Mouse (Mus musculus) cerebellum, postnatal 10 days (tissue): ENCODE results near the gene Strn3.
"Not testable (repeated sequence)": the region's sequence is repeated elsewhere in the genome, so short reads cannot be mapped to it uniquely, and the experiment has no call there.

Experiments used
- DNase-seq, 2 experiments: peaks; one replicate each; pipeline ENCODE4 v3.0.0; 2021; ENCODE audit warnings: mixed read lengths in 2 of 2

The Strn3 gene

DNA sequence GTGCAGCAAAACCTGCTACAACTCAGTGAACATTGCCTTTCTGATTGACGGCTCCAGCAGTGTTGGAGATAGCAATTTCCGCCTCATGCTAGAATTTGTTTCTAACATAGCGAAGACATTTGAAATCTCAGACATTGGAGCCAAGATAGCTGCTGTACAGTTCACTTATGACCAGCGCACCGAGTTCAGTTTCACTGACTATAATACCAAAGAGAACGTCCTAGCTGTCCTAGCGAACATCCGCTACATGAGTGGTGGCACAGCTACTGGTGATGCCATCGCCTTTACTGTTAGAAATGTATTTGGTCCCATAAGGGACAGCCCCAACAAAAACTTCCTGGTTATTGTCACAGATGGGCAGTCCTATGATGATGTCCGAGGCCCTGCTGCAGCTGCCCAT, 88.4 kb downstream of the Strn3 start:
- no peak for DNase-seq

GRCm38 (mm10) chr12:51594030-51594470, 97.6 kb downstream of the Strn3 start:
- no peak for DNase-seq

- DNase-seq = peak; percentile 41 to 46
Observed at GRCm38 (mm10) chr12:51593229-51594029, 98.3 kb downstream of the Strn3 start, which contains the start of gene Coch. TSS of gene Coch (plus strand) at chr12:51593341.

DNA sequence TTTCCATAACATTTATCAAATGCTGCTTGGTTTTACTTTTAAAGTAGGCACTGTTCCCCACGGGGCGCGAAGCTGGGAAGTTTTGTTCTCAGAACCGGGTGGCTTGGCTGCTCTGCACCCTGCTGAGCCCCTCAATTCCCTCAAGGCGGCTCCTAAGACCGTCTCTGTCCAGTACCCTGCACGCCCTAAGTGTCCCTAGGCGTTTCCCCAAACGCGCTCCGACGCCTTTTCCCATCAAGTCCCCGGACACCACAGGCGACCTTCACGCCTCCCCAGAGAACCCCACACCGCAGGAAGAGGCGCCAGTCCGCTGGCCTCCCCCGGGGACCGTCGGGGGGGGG, 98.8 kb downstream of the Strn3 start:
- DNase-seq = no peak

GRCm38 (mm10) chr12:51591921-51592320, 99.8 kb downstream of the Strn3 start:
- DNase-seq = no peak

GRCm38 (mm10) chr12:51589263-51589662, 102.4 kb downstream of the Strn3 start:
- DNase-seq = no peak

DNA sequence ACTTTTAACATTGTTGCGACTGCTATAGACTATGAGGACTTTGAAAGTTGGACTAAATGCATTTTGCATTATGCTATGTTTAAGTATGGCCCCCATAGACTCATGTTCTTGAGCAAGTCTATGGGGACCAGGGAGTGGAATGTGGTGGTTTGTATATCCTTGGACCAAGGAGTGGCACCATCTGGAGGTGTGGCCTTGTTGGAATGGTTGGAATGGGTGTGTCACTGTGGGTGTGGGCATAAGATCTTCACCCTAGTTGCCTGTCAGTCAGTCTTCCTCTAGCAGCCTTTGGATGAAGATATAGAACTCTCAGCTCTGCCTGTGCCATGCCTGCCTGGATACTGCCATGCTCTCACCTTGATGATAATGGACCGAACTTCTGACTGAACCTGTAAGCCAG, 113.9 kb downstream of the Strn3 start:
- not testable (repeated sequence) for DNase-seq

DNA sequence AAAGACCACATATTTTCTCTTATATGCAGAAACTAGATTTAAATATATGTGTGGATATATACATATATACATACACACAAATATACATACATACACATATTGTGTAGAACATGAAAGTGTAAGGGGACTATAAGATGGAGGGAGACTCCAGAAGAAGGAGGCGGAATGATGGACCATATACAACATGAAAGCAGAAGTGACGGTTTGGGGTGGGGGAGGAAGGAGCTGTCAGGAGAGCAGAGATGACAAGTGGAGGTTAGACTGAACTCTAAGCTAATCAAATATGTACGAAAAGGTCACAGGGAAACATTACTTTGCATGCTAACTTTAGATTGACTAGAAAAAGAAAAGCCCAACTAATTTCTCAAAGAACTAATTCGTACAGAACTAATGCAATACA, 119.0 kb downstream of the Strn3 start:
- DNase-seq = no peak

DNA sequence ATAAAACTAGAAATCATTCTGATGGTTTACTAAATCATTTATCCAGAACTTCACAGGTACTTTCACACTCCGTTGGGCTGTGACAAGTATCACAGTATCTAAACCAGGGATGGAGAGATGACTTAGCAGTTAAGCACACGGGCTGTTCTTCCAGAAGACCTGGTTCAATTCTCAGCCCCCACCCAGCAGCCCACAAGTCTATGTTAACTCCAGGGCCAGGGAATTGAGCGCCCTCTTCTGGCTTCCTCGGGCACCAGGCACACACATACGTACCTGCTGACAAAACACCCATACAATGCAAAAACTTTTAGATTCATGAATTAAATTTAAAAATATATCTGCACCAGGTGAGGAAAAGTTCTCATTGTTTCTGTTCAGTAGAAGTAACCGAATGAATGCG, 121.8 kb downstream of the Strn3 start:
- DNase-seq = peak in 1 of 2 experiments; percentile 5

GRCm38 (mm10) chr12:51569472-51569871, 122.2 kb downstream of the Strn3 start:
- DNase-seq = no peak

DNA sequence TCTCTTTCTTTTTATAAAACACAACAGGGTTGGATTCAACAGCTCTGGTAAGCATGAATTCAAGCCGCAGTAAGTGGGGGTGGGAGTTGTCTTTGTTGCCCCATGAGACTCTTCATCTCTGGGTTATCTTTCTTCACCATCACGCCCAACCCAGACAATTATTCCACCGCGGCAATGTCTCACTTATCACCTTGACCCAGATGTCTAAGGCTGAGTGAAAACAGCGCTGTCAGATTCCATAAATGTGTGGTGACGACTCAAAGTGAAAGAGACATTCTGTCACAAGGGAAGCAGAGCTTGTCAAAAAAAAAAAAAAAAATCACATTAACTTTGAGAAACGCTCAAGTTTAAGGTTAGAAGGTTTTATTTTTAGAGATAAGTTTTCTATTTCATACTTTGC, 124.5 kb downstream of the Strn3 start:
- no peak for DNase-seq

DNA sequence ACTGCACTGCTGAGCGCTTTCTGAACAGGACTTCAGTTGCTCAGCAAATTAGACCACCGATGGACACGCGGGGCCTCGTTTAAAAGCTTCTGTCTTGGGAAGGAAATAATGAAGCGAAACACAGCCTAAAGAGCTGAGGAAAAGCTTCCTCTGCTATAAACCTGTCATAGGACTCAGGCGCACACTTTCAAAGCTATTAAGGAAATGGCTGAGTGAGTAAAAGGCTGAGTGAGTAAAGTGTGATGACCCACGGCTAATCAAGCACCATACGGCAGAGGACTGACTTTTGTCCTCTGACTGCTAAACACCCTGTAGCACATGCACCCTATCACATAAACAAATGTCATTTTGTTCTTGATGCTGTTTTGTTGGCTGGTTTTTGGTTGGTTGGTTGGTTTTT, 130.3 kb downstream of the Strn3 start:
- DNase-seq = no peak
